Mouse (Mus musculus): ENCODE measurements around the gene 1500011B03Rik.
"Not testable (repeated sequence)": the region's sequence is repeated elsewhere in the genome, so short reads cannot be mapped to it uniquely, and the experiment has no call there.

Gene 1500011B03Rik

DNA sequence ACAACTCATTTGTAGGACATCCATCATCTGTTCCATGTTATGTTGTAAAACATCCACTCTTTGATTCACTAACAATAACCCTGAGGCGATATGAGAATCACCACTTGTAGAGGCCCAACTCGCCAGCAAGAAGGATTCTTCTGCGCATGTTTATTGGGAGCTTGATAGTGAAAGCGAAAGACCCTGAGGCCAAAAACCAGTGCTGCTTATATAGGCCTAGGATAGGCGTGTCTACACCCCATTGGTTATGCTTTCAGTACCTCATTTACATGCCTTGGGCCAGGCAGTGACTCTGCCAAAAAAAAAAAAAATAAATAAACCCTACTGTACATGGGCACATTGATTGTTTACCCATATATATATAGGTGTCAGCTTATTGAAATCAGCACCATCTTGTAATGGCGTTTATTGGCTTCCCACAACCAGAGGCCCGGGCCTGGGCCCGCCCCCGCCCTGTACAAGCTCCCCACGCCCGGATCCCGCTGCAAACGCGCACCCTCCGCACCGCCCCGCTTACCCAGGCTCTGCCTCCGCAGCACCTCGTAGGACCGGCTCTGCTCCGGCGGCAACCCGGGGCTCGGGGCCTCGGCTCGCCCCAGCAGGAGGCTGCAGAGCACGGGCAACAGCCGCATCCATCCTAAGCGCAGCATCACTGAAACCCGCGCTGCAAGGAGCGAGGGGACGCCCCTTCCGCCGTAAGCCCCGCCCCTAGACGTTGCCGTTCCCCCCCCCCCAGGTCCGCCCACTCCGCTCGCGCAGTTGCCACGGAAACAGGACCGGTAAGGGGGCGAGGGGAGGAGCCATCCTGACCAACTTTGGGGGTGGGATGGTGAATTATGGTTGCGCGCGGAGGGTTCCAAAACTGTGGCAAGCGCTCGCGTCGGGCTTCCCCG is at the start of gene 1500011B03Rik:
Gene 1500011B03Rik (minus strand): TSS at position 673 of the 893 bp plus-strand sequence.
- in situ Hi-C loops (cut with MboI; ENCODE audit: unreplicated experiment in 2 of 2), result loop anchor here in 1 of 2 experiments (10.0 kb wide), 1 partner anchor 118 kb away; the partner anchor contains the start of gene Tchp

DNA sequence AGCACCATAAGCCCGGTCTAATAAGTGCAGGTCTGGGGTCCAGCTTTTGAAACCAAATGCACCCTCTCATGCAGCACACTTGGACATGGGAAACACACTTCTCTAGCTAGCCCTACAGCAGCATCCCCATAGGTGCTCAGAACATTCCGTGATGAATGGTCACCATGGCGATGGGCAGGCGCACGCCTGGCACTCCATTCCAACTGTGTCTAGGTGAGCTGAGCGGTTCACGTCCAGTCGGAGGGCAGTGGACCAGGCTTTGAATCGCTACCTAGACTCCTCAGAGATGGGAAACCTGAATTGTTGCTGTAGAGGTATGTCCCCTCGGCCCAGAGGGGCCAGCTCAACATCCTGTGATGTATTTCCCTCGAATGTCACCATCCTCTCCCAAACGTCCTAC is 42.0 kb upstream of the 1500011B03Rik start:
- in situ Hi-C loops (cut with MboI; ENCODE audit: unreplicated experiment in 2 of 2), result no loop called here

DNA sequence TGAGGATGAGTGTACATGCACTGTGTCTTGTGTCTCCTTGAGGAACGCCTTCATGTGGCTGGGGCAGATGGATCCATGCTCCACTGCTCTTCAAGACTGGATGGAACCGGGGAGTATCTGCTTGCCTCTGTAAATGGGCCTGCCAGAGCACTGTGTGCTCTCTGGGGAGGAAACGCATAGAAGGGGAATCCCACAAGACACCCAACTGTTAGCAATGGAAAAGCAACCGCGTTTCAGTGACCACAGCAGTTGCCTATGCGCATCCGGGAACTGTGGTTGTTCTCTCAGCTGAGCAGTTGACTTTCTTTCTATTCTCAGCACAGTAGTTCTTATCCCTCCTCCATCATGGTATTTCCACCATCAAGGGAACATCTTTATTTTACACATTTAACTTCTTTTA is 41.5 kb upstream of the 1500011B03Rik start:
- in situ Hi-C loops (cut with MboI; ENCODE audit: unreplicated experiment in 2 of 2), result no loop called here

DNA sequence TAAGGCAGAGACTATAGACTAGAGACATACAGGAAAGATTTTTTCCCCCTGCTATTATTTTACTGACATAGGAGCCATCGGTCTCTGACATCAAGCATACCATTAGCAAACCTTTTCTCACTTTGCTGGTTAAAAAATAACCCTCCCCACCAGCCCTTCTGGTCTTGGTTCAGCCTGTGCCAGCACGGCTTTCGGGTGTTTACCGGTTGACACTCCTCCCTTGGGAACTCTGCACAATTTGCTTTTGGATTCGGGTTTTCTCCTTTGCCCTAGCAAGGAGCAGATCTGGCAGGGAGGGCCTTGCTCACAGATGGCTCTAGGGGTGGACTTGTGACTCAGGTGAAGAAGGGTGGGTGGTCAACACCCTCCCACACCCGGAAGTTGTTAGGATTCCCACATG is 38.5 kb upstream of the 1500011B03Rik start:
- in situ Hi-C loops (cut with MboI; ENCODE audit: unreplicated experiment in 2 of 2), result no loop called here

DNA sequence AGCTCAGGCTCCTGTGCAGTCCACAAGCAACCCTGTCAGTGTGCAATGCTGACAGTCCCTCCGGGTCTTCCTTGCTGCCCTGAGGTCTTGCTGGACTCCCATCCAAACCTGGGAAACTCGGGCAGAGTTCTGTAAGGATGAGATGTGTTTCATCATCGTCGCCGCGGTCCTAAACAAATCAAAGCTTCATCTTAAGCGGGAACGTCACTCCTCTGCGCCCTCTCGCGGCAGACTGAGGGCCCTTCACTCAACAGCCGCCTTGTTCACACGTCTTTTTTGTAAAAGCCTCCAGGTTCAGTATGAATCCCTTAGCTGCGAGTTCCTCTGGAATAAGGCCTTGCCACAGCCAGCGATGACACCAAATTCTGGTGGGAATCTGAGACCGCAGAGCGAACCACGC is 36.0 kb upstream of the 1500011B03Rik start:
- in situ Hi-C loops (cut with MboI; ENCODE audit: unreplicated experiment in 2 of 2), result no loop called here

DNA sequence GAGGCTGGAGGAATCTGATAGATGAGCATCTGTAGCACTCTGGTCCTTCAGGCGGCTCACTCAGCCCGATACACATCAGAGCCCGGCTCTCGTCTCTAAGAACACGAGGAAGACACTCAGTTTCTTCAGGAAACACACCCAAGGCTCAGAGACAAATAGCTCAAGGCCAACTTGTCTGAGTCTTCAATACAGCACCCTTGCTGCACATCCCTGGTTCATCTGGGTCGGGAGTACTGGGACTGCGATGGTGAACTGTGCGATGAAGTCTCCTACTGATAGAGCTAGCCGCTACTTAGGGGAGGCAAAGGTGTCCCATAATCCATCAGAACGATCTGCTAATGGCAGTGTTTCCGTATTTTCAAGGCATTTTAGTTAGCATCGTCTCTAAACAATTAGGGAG is 35.3 kb upstream of the 1500011B03Rik start, which contains the start of gene Gm9936:
Gene Gm9936 (minus strand): TSS at position 101 of the 400 bp plus-strand sequence.
- in situ Hi-C loops (cut with MboI; ENCODE audit: unreplicated experiment in 2 of 2), result no loop called here

DNA sequence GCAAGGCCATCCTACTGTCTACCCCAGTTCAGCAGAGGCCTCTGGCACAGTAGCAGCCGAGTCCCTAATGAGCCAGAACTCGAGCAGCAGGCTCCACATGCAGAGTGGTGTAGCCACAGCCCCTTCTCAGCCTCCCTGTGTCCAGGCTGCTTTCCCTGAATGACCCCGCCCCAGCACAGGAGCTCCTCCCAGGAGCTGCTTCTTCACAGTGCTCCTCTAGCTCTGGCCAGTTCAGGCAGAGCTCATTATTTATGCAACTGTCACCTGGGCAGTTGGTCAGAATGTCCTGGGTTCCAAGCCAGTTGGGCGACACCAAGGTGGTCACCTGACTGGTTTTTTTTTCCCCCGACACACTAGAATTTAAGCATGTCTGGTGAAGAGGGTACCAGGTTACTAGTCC is 30.1 kb upstream of the 1500011B03Rik start, which contains the start of gene 4930519G04Rik:
Gene 4930519G04Rik (plus strand): TSS at position 301 of the 400 bp plus-strand sequence.
- in situ Hi-C loops (cut with MboI; ENCODE audit: unreplicated experiment in 2 of 2), result not testable (repeated sequence)

DNA sequence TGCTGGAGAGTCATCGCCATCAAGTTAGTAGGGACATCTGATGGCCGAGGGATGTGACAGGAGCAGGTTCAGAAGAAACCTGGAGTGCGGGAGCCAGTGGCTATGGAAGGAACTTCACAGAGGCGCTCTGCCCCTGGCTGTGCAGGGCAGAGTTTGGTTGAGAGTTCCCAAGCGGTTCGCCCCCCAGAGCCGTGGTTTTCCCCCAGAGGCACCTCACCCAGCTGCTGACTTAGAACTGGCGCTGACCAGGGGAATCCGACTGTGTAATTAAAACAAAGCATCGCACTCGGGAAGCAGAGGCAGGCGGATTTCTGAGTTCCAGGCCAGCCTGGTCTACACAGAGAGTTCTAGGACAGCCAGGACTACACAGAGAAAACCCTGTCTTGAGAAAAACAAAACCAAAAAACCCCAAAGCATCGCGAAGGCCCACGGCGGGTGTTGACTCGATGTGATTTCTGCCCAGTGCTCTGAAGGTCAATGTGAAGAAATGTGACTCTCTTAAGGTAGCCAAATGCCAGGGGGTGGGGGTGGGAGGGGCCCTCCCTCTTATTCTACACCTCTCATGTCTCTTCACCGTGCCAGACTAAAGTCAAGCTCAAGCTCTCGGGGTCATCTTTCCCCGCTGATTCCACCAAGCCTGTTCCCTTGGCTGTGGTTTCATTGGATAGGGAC is 28.4 kb upstream of the 1500011B03Rik start:
- in situ Hi-C loops (cut with MboI; ENCODE audit: unreplicated experiment in 2 of 2), result no loop called here

DNA sequence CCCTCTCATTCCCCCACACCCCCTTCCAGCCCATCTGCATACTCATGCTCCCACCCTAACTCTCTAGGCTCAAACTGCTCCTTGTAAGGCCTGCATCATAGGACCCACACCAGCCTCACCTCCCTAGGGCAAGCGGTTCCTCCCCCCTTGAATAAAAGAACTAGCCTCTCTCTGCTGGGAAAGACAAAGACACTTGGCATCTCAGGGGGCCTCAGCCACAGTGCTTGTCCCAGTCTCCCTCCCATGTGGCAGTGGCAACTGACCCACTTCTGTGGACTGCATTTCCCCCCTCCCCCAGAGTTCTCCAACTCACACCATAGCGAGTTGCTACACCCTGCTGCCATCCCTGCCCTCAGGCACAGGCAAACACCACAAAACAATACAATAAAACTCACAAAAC is 21.1 kb upstream of the 1500011B03Rik start:
- in situ Hi-C loops (cut with MboI; ENCODE audit: unreplicated experiment in 2 of 2), result not testable (repeated sequence)

DNA sequence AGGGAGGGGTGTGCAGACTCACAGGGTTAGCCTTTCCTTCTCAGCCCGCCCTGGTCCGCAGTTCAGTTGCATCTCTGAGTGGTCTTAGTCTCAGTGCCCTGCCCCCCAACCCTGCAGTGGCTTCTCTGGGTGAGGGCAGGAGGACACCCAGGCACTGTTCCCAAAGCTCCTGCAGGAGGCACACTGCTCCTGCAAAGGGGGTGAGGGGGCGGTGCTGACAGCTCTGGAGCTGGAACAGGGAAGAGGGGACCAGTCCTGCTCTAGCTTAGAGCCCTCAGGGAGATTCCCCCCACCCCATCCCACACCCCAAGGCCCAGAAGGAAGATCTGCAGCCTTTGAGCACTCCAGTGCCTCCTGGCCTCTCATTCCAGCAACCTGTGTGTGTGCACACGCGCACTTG is 19.4 kb upstream of the 1500011B03Rik start:
- in situ Hi-C loops (cut with MboI; ENCODE audit: unreplicated experiment in 2 of 2), result no loop called here

DNA sequence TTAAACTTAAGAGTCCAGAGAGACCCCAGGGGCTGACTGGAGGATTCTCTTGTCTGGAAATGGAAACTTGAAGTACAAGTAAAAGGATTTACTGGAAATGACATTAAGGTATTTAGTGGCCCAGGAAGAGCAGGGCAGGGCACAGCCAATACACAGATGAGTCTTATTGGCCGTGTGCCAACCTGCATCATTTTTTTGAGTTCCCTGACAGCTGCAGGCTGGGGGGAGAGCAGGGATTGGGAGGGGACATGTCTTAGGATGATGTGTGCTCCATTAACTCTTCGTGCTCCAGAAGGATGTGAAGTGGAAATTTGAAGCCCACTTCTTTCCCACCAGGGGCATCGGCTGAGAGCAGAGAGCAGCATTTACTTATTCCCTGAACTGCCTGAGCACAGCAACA is 18.9 kb upstream of the 1500011B03Rik start:
- in situ Hi-C loops (cut with MboI; ENCODE audit: unreplicated experiment in 2 of 2), result not testable (repeated sequence)

DNA sequence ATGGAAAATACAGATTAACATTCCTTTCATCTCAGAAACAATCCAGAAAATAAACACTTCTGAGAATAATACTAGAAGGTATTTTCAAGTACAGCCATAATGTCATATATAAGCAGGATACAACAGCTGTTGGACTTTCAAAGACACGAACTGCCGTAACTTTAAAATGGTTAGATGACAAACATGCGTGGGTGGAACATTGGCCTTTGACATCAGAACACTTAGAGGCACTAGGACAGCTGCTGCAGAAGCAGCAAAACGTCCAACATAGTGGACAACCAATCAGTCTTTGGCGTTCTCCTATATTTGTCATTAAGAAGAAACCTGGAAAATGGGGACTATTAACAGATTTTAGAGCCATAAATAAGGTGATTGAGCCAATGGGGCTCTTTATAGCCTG is 17.2 kb upstream of the 1500011B03Rik start:
- in situ Hi-C loops (cut with MboI; ENCODE audit: unreplicated experiment in 2 of 2), result not testable (repeated sequence)

DNA sequence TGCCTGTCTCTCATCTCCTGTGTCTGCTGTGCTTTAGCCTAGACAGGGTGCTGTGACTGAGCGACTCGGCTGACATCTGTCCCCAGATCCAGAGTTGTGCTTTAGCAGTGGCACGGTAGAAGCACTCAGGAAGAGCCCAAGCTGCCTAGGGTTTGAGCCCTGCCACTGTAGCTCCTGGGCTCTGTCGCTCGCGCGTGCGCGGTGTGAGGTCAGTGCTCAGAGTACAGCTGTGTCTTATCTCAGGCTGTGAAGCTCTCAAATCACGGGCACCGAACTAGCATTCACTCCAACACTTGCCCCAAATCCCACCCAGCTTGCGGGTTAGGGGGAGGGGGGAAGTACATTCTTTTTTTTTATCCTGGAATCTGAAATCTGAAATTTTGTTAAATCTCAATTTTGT is 13.6 kb upstream of the 1500011B03Rik start:
- in situ Hi-C loops (cut with MboI; ENCODE audit: unreplicated experiment in 2 of 2), result no loop called here

DNA sequence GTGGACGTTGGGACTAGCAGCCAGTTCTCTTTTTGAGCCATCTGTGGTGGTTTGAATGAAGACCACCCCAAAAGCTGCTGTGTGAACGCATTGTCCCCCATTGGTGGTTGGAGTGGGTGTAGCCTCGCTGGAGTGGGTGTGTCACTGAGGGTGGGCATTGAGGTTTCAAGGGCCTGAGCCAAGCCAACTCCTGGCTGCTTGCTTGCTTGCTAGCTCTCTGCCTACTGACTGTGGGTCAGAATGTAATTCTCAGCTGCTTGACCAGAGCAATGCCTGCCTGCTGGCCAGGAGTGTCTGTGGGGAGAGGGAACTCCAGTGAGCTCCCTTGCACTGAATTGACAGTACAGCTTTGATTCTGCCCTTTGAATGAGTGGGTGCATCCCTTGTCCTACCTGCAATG is 6.5 kb upstream of the 1500011B03Rik start:
- in situ Hi-C loops (cut with MboI; ENCODE audit: unreplicated experiment in 2 of 2), result loop anchor here (5.0 to 10.0 kb wide), 3 partner anchors 68 to 125 kb away; partner anchors contain the start of genes Oasl2 (in 1 of the 2) and Tchp (in 1 of the 2)

DNA sequence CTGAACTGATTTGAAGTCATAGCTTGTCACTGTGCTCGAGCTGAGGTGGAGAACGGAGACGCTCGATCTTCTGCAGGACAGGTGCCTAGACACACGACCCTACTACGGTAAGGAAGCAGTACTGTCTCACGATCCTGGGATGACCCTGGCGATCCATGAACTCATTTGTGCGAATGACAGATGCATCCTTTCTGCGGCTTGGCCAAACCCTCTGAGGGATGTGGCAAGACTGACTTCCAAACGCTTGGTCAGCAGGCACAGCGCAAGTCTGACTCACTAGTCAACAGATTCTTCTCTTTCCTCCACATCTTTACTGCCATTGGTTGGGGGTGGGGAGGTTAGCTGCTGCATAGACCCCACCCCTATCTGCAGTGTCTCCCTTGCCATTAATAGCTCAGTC is 4.2 kb upstream of the 1500011B03Rik start:
- in situ Hi-C loops (cut with MboI; ENCODE audit: unreplicated experiment in 2 of 2), result loop anchor here (5.0 to 10.0 kb wide), 3 partner anchors 70 to 123 kb away; partner anchors contain the start of genes Oasl2 (in 1 of the 2) and Tchp (in 1 of the 2)

DNA sequence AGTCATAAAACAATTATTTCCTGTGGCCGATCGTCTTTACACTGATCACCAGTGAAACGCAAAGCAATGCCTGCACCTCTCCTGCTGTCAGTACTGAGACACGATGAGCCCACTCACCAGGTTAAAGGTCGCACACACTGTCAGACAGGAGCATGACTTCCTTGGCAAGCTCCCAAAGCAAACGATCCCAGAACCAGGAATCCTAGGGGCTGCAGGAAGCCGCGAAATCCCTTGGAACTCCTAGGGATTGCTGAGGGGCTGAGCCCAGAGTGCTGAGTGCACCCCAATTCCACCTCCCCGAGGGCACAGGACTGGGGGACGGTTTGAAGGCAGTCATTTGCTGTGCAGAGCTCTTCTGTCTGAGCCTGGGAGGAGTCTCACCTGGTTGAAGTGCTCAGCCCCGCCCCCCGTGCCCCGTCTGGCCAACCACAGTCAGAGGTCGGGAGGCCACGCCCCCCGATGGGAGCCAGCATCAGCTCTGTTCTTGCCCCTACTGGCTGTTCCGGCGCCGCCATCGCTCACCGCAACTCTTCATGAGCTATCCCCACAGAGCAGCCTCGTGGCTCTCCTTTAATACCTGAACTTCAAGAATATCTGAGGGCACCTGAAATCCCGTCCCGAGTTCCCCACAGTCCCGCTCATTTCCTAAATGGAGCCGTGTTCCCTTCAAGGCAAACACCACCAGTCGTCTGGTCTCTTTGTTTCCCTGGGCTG is 2.9 kb upstream of the 1500011B03Rik start:
- in situ Hi-C loops (cut with MboI; ENCODE audit: unreplicated experiment in 2 of 2), result loop anchor here (5.0 to 10.0 kb wide), 3 partner anchors 71 to 121 kb away; partner anchors contain the start of genes Oasl2 (in 1 of the 2) and Tchp (in 1 of the 2)

DNA sequence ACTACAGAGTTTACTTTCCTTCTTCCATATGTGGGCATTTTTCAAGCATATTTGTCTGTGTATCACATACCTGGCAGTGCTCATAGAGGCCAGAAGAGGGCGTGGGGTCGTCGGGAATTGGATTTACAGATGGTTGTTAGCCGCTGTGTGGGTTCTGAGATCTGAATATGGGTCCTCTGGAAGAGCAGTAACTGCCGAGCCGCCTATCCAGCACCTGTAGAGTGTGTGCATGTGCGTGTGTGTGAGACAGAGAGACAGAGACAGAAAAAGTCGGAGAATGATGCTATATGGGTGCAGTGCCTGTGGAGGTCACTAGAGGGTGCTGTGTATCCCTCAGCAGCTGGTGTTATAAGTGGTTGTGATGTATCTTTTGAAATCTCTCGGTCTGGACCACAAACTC is 929 bp upstream of the 1500011B03Rik start:
- in situ Hi-C loops (cut with MboI; ENCODE audit: unreplicated experiment in 2 of 2), result loop anchor here in 1 of 2 experiments (10.0 kb wide), 1 partner anchor 119 kb away; the partner anchor contains the start of gene Tchp

DNA sequence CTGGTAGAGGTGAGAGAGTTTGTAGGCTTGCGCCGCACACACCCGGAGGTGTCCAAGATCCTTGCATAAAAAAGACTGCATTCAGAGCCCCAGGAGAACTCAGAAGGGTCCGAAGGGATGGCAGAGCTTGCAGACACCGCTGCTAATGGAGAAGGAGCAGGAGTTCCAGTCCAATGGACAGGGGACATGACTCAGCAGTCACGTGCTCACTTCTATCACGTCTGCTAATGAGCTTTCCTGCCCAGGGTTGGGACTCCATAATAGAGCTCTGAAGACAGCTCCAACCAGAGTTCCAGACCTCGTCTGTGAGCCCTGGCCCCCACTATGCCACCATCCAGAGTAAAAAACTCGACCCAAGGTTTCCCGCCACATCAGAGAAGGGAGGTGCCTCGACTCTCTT is 5.1 kb downstream of the 1500011B03Rik start:
- in situ Hi-C loops (cut with MboI; ENCODE audit: unreplicated experiment in 2 of 2), result no loop called here

DNA sequence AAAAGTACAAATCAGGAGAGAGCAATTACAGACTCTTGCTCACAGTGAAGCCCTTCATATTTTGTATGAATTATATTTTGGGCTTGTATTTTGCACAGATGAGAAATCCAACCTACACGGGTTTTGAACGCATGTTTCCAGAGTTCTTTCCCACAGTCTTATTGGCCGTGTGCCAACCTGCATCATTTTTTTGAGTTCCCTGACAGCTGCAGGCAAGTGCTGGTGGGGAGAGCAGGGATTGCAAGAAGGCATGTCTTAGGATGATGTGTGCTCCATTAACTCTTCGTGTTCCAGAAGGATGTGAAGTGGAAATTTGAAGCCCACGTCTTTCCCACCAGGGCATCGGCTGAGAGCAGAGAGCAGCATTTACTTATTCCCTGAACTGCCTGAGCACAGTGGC is 6.7 kb downstream of the 1500011B03Rik start:
- in situ Hi-C loops (cut with MboI; ENCODE audit: unreplicated experiment in 2 of 2), result no loop called here

DNA sequence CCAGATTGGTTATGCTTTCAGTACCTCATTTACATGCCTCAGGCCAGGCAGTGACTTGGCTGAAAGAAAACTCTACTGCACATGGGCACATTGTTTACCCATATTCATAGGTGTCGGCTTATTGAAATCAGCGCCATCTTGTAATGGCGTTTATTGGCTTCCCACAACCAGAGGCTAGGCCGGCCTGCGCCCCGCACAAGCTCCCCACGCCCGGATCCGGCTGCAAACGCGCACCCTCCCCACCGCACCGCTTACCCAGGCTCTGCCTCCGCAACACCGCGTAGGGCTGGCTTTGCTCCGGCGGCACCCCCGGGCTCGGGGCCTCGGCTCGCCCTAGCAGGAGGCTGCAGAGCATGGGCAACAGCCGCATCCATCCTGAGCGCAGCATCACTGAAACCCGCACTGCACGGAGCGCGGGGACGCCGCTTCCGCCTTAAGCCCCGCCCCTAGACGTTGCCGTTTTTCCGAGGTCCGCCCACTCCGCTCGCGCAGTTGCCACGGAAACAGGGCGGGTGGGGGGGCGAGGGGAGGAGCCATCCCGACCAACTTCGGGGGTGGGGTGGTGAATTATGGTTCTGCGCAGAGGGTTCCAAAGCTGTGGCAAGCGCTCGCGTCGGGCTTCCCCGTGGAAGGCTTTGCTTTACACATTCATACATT is 9.6 kb downstream of the 1500011B03Rik start:
- in situ Hi-C loops (cut with MboI; ENCODE audit: unreplicated experiment in 2 of 2), result no loop called here
